Mouse (Mus musculus): ENCODE measurements at regions not wholly inside any gene's neighbourhood (a gene's known extent, or its start where the extent isn't known, plus 50 kb on each side); places are given as distances from the start of the nearest gene placed in this dataset.

DNA sequence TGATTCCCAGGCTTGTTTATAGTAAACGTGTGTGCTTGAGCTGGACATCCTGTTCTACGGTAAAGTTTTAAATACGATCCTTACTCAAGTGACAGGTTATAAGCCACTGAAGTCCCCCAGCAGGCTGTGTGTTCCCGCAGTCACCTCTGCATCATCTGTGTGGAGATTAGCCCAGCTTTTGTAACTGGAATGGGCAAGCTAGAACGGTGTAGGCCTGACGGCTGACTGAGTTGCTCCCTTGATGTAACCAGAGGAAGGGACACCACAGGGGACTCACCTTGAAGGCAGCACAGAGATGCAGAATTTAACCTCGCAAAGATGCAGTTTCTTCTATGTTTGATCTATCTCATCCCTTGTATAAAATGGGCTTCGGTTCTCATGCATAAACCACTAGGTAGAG lies 418.4 kb upstream of the Pou3f3 start:
- DNase-seq (ENCODE audit: low spot score in 2 of 2) = no peak

DNA sequence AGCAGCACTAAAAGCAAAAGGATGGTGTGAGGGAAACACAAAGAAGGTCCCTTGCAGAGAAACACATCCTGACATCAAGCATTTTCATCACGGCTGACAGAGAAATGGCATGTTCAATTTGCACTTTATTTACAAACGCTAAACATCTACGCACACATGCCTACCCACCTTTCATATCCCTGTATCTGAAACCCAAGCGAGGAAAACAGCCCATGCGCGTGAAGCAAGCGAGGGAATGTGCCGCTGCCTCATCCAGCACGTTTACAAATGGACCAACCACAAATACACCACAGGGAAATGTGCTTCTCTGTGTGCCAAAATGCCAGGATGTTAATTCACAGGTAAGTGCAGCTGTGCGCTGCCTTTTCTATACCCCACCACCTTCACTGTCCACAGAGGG lies 399.7 kb upstream of the Pou3f3 start:
- DNase-seq (ENCODE audit: low spot score in 2 of 2) = no peak

DNA sequence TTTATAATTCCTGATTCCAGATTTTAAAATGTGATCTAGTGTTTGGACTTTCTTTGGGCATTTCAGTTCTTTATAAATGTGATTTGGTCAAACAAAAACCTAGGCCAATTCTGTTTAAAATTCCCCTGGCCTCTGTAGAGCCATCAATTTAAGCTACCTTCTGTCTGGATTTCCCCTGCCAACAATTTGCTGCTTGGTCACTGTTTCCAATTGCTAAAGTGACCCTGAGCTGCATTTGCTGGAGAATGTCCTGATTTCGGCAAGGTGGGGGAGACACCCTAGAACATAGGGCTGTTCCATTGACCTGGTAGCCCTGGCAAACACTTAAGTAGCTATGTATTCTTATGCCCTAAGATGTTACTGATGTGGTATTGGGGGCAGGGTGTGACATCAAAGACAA lies 386.3 kb upstream of the Pou3f3 start:
- DNase-seq (ENCODE audit: low spot score in 2 of 2) = no peak

DNA sequence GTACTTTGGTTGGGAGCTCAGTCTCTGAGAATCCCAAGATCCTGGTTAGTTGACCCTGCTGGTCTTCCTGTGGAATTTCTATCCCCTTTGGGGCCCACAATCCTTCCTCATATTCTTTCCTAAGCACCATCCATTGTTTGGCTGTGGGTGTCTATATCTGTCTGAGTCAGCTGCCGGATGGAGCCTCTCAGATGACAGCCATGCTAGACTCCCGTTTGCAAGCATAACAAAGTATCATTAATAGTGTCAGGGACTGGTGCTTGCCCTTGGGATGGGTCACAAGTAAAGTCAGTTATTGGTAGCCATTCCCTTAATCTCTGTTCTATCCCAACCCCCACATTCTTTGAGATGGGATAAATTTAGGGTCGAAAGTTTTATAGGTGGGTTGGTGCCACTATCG lies 382.1 kb upstream of the Pou3f3 start:
- DNase-seq (ENCODE audit: low spot score in 2 of 2) = no peak

DNA sequence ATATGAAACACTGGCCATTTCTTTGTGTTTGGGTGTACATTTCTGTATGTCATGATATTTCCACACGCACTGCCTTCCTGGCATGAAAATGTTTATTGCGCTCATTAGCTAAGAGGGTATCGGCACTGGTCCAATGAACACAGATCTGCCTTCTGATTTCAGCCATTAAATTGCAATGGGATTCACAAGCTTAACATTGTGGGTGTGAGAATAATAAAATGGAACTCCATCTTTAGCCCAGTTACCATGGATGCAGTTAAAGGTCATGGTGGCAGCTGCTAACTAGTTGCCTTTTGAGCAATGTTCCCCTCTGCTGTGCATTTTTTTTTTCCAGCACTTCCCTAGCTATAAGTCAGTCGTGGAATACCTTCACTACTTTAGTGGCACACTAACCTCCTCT lies 343.7 kb upstream of the Pou3f3 start:
- no peak for DNase-seq (ENCODE audit: low spot score in 2 of 2)

DNA sequence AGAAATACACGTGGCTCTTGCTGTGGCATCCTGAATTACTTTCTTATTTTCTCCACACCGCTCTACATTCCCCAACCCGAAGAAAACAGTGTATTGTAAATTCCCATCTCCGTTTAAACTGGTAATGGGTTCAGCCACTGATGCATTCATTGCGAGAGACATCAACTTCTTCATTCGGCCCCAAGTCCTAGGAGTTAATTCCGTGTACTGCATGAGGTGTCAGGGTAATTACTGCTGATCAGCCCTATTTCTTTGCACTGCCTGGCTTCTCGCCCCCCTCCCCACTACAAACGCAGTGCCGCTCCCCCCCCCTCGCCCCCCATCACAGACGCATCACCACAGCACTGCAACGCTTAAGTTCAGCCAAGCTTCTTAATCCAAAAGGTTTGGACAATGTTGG lies 343.2 kb upstream of the Pou3f3 start:
- DNase-seq (ENCODE audit: low spot score in 2 of 2) = no peak

DNA sequence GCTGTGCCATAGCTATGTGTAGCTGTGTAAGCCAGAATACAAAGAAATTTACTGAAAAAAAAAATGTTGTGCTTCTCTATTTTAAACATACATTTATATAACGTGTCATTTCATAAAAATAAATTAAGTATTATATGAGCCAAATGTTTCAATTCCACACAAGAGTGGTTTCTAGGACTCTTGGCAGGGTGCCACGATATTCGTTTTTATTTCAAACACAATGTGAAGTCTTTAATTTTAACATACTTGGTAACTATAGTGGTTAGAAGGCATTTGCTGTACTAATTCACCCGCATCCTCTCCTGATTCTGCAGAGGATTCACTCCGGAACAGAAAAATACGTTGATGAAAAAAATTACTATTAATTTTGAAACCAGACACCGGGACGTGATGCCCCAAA lies 342.5 kb upstream of the Pou3f3 start:
- no peak for DNase-seq (ENCODE audit: low spot score in 2 of 2)

DNA sequence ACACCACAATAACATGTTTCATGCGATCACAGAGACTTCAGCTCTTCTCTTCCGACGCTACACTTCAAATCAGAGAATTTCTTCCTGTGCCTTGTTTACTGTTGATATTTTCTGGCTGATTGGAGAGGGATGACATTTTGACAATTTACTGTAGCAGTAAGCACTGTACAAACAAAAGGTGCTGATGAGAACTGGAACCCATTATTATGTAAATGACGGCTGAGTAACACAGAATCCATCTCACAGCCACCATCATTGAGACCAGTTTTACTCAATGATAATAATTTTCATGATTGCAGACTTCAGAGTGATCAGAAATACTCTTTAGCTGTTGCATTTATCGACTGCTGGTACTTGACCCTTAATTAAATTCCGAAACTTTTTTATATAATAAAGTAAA lies 341.5 kb upstream of the Pou3f3 start:
- DNase-seq (ENCODE audit: low spot score in 2 of 2) = no peak

DNA sequence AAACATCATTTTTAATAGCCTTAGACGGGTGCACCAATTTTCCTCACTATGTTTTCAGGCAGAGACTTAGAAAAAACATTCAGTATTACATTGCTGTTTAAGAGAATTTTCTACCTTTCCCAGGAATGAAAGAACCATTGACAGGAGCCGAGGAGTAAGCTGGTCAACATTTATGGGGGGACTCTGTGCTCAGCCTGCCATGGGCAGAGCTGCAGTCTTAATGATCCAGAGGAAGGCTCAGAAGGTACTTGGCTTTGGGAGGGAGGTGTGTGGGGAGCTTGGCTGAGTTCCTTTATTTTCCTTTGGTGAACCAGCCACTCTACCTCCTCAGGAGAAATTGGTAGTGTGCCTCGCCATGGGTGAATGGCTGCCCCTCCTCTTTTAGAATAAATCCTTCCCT lies 333.1 kb upstream of the Pou3f3 start:
- DNase-seq (ENCODE audit: low spot score in 2 of 2) = no peak

DNA sequence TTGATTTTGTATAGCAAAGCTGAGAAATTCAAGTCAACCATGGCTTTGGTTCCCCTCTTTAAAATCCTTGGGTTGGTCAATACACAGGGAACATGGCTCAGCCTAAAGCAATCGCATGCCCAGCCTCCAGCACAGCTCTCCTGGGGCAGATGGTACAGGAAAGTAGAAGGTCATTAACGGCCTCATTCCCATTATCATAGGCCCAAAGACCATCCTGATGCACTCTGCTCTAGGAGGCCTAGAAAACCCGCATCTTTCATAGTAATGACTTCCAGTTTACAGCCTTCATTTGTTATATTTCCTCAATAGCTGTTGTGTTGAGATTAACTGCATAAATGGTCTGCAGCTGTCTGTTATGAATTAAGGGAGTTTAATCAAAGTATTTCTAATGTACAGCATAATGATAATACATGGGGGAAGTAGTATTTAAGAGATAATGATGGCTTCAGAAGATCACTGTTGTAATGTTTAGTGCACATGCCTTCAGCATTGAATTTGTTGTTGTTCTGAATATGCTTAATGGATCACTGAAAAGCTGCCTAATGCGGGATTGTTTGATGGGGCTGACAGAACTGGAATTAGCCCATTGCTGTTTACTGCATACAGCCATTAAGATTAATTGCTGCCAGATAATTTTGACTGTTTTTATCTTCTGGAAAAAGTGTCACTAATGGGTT lies 329.8 kb upstream of the Pou3f3 start:
- no peak for DNase-seq (ENCODE audit: low spot score in 2 of 2)

DNA sequence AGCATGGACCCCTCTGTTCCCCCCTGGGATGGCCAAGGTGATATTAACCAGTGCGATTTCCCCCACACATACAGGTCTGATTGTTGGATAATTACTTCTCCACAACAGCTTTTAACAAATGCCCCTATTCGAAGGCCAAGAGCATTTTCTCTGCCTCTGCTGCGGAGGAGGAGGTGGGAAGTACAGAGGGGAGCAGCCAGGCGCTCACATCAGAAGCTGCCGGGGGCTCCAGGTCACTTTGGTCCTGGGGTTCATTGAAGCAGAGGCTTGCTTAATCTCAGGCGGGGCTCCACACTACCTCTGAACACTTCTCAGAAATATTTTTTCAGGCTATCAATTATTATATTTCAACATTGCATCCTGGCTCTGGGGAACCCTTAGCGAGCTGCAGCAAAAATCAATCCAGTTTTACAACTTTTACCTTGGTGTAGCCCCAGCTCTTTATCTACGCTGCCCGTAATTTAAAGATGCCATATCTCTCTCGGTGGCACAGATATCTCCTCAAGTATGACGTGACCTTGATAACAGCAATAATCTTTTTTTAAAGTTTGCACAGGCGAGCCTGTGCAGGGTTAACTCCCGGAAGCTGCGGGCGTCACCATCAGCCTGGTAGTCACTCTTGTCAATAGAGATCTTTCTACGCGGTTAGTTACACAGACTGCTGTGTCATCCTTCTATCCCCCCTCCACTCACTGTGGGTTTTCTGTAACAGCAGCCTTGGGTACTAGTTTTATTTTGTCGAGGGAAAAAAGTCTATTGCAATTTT lies 307.5 kb upstream of the Pou3f3 start:
- peak; percentile 2 to 7 for DNase-seq (ENCODE audit: low spot score in 2 of 2)

DNA sequence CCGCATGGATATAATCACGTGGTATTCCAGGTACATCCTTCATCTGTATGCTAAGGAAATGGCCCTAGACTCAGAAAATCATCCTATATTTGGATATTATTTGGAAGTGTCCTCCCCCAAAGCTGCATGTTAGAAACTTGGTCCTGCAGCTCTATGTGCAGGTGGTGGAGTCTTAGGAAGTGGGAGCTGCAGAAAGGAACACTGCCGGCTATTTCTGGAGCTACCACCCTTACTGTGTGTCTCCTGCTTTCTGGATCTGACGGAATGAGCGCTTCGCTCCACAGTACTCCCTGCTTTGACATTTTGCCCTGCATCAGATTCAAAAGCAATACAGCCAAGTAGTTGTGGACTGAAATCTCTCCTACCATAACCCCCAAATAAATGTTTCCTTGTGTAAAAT lies 306.8 kb upstream of the Pou3f3 start:
- DNase-seq (ENCODE audit: low spot score in 2 of 2) = no peak

DNA sequence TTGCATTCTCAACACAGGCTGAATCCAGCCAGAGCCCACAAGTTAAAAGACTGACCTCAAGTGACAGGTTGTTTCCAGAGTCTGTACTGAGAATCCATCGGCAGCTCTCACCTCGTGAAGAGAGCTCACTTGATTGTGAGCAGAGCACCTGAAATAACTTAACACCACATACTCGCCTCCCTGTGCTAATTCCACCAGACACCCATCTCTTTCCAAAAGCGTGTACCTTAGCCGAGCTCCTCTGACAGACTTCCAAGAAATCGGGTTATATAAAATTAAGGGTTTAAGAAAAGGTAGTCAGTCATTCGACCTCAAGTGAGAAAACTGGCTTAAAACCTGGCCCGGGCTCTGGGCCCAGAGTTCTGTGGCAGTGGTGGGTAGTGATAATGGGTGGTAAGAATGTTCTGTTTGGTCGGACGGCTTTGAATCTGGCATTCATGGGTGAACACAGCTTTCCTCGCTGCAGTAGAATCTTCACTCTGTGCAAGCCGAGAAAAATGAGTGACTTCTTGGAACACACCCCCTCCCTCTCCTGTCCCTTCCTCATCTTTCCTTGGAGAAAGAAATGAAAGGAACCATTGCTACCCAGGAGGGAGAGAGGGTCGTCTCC lies 299.8 kb upstream of the Pou3f3 start:
- no peak for DNase-seq (ENCODE audit: low spot score in 2 of 2)

DNA sequence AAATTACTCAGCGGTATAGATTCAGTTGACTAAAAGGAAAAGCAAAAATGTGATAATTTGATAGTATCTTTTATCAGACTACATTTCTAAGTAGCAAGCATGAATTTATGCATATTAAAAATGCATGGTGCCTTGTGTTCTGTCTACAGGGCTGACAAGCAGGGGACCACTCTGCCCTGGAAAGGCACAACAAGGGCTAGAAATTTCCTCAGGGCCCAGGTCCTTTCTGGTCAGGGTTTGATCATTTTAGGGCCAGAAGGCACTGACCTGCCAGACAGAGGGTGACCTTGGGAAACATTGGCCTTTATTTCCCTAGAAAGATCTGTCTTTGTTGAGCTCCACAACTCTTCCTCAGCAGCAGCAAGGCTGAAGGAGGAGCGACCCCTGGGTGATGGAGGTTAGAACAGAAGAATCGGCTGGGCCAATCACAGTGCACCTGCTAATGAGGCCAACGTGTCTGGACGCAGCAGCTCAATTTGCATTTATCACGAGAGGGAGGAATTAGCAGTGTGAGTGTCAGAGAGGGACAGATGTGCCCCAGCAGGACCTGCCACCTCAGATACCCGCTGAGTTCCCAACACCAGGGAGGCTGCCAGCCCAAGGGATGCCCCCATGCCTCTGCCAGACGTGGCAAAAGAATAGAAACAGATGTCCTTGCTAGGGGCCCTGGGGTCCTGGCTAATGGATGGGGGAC lies 297.0 kb upstream of the Pou3f3 start:
- DNase-seq (ENCODE audit: low spot score in 2 of 2) = no peak

DNA sequence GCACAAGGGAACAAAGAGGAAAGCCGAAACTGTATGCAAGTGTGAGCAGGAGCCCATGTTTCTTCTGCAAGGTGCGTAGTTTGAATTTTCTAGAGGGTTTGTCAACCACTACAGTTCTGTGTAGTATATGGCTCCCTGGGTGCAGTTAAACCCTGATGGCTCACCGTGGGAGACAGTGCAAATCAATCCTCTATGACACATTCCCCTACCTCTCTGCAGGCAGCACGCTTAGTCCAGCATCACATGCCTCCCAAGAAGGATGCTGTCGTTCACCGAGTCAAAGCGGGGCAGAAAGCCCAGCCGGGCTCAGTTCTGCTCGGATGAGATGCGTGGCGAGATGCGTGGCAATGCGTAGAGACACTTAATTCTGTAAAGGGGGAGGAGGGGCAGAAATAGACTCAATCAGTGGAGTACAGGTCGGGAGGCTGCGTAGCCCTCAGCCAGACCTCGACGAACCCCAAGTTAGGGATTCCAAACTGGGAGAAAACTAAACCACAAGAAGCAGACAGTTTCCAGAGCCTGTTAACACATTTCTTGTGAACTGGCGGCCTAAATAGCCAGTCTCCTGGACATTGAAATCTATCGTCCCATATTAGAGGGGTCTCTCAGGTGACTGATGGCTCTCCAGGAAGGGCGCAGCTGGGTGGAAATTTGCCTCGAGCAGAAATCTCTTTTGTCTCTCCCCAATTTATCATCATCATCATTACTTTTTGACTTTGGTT lies 279.6 kb upstream of the Pou3f3 start:
- no peak for DNase-seq (ENCODE audit: low spot score in 2 of 2)

DNA sequence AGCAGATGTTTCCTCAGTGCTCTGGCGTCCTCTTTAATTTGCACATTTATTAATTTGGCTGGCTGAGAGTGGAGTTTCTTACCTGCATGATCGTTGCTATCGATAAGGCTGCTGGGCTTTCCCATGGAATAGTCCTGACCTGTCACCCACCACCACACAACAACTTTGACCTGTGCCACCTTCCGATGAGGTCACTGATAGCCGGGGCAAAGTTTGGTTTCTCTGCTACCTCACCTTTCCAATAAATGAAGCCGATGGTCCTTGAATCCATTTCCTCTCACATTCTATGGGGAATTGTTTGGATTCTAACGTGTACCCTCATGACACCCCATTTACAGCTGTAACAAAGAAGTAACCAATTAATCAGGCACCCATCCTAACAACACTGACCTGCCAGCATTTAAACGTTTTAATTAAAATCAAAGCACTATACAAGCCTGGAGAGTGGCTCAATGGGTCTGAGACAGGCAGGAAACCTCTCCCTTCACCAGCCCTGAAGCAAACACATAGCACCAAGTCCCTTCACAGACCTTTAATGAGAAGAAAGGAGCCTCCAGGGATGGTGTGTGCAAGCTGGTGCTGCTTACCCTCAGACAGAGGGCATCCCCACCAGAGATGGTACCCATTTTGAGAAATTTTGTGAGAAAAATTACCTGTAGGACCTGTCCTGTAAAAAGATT lies 278.9 kb upstream of the Pou3f3 start:
- no peak for DNase-seq (ENCODE audit: low spot score in 2 of 2)

DNA sequence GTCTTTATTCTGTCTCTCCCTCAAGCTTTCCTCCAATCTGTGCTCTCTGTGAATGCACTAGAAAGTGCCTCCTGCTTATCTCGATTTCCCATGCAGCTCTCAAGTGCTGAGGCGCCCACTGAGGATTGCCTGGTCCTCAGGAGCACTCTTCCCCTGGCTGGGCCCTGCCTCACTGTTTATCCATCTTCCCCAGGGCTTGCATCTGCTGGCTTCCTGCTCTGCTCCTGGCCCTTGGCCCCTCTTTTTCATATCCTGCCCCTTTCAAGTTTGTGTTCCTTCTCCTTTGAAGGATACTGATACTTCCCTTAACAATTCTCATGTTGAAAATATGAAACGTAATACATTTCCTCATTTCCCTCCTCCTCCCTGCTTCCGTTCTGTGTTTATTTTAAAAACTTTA lies 277.8 kb upstream of the Pou3f3 start:
- no peak for DNase-seq (ENCODE audit: low spot score in 2 of 2)

DNA sequence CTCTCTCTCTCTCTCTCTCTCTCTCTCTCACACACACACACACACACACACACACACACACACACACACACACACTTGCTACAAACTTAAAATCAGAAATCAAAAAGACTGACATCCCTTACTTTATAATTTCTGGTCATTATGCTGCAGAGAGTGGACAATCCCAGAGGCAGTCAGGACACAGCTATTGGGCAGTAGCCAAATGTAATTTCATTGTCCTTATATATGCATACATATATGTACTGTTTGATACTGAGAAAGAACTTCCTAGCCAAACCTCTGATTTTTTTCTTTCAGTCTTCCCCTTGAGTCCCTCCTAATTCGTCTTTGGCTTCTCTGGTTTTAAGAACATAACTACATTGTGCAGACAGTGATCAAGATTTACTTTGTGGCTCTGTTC lies 277.3 kb upstream of the Pou3f3 start:
- no peak for DNase-seq (ENCODE audit: low spot score in 2 of 2)

DNA sequence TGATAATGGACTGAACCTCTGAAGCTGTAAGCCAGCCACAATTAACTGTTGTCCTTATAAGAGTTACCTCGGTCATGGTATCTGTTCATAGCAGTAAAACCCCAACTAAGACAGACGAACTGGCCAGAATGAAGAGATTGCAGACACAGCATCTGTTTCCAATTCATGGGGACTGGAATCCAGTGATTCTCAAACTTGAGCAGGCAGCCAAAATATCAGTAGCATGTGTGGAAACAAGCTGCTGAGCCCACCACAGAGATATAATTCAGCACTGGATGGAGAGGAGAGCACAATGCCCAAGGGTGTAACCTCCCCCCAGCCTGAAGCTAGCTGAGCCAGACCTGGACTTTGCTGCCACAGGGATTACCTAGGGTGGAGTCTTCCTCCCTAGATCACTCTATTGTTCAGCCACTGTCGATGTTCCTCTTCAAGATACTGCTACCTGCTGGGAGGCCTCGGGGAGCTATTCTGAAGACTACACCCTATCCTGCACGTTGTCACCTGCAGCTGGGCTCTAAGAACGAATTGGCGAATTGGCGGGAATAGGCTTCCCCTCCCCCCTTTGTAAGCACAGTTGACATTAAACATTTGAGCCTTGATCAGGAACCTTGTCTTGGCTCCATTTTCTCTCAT lies 259.1 kb upstream of the Pou3f3 start:
- DNase-seq (ENCODE audit: low spot score in 2 of 2) = no peak

DNA sequence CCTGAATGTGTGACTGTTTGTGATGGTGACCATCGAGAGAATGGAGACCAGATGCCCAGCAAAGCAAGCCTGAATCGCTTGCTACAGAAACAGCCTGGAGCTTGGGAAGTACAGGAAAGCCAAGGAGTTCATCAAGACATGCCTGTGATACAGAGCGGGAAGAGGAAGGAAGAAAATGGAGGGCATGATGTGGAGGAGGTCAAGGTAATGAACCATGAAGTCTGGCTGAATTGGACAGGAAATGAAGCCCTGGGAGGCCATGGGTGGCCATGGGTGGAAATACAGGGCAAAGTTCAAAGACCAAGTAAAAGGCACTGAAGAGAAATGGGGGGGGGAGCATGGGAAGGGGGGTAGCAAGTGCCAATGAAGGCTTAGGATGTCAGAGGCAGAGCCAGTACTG lies 227.2 kb upstream of the Pou3f3 start:
- no peak for DNase-seq (ENCODE audit: low spot score in 2 of 2)
